Mouse (Mus musculus) lung, embryonic 14.5 days (tissue): ENCODE results near the gene Pdcd11. TPM values are rescaled to one million over a fixed set of nuclear protein-coding genes. Genes with fewer than 3 reads are reported as not detected.
A peak's percentile ranks its signal among the peaks of the same experiment; 100 is the strongest.

Experiments used
- ATAC-seq: fragments of 200-750 bp; cut with Nextera tagmentation; 2 replicates; pipeline ENCODE4 v1.8.0; 2017; ENCODE audit warnings: mild to moderate bottlenecking, moderate TSS enrichment, moderate library complexity; ENCODE audit not compliant: insufficient read depth
- DNase-seq: peaks from one replicate; pipeline ENCODE4 v3.0.0-alpha.2; 2015
- H3K27ac ChIP-seq: fragments of 300-500 bp; sonication (generic); 2 replicates; pipeline ENCODE4 v1.5.1; 2014; ENCODE audit warnings: low read depth, mild to moderate bottlenecking, moderate library complexity
- H3K27me3 ChIP-seq: fragments of 300-500 bp; sonication (generic); 2 replicates; pipeline ENCODE4 v1.6.1; 2014; ENCODE audit warnings: low read length, control low read depth; ENCODE audit not compliant: insufficient read depth
- H3K36me3 ChIP-seq: fragments of 300-500 bp; sonication (generic); 2 replicates; pipeline ENCODE4 v1.6.1; 2014; ENCODE audit warnings: control low read depth; ENCODE audit not compliant: insufficient read depth
- H3K4me1 ChIP-seq: fragments of 300-500 bp; sonication (generic); 2 replicates; pipeline ENCODE4 v1.6.1; 2014; ENCODE audit warnings: antibody characterized with exemption, control low read depth; ENCODE audit not compliant: insufficient read depth
- H3K4me2 ChIP-seq: fragments of 300-500 bp; sonication (generic); 2 replicates; pipeline ENCODE4 v1.6.1; 2014; ENCODE audit warnings: mild to moderate bottlenecking
- H3K4me3 ChIP-seq: fragments of 300-500 bp; sonication (generic); 2 replicates; pipeline ENCODE4 v1.5.1; 2014; ENCODE audit warnings: low read depth, low read length
- H3K9ac ChIP-seq: fragments of 300-500 bp; sonication (generic); 2 replicates; pipeline ENCODE4 v1.6.1; 2014
- H3K9me3 ChIP-seq: fragments of 300-500 bp; sonication (generic); 2 replicates; pipeline ENCODE4 v1.6.1; 2016; ENCODE audit warnings: low read depth, low read length, control low read depth
- CTCF ChIP-seq: IDR thresholded peaks from 2 replicates; pipeline ENCODE4 v1.5.1; 2016; ENCODE audit warnings: antibody characterized with exemption, low read depth
- WGBS: fragments of 180-500 bp; shearing (Covaris S2); extraction: QIAGEN DNeasy Blood & Tissue Kit; methylation state at CpG from one replicate; pipeline ENCODE4 v1.1.7; 2014; 5-methylcytosine and 5-hydroxymethylcytosine counted together
- polyA plus RNA-seq: library from polyadenylated mRNA; unstranded; fragments of >200 nt; fragmentation: Nextera tagmentation; extraction: Ambion mirVana; gene quantifications from 2 replicates; pipeline ENCODE4 v1.2.1, GENCODE M21; 2014

Pdcd11 gene
- polyA plus RNA-seq, 1 experiment from 2014 or later: 13.3 TPM

DNA sequence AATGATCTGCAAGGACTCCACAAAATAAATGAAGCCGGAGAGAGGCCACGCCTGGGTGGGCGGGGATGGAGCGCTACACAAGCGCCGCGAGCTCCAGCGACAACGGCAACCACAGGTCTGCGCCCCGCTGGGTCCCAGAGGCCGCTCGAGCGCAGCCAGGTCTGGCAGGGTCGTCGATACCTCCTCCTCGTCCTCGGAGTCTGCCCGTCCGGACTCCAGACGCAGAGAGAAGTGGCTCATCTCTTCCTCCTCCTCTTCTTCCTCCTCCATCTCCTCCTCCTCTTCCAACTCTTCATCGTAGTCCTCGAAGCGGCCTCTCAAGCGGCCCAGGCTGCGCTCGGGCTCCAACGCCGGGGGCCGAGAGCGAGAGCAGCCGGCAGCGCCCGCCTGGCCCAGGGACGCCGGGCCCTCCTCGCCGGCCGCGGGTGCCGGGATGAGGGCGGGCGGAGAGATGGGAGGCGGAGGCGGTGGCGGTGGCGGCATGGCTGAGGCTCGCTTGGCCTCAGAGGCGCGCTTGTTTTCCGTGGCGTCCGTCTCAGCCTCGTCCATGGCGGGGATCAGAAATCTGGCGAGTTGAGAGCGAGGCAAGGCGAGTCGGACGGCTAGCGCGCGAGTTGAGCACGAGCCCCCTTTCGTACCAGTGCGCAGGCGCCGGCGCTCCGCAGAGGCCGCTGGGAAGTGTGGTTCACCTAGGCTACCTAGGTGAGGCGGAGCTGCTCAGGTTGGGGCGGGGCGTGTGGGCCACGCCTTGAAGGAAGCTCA, 40.1 kb upstream of the Pdcd11 start, which contains the start of gene Pcgf6:
Pcgf6 (minus strand) TSS at position 636 of the 762 bp plus-strand sequence.
- ATAC-seq: peak; percentile 88
- H3K4me2 ChIP-seq: peak within 1 kb of the TSS; percentile 86

DNA sequence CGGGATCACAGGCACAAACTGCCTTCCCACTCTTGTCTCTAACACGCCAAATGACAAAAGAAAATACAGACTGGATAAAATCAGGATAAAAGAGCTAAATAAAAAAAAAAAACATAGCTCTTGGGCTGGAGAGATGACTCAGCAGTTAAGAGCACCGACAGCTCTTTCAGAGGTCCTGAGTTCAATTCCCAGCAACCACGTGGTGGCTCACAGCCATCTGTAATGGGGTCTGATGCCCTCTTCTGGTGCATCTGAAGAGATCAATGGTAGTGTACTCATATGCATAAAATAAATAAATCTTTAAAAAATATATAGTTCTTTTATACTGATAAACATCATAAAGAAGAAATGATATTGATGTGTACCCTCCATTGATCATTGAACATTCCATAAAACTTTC, 37.6 kb upstream of the Pdcd11 start:
- ATAC-seq: no peak
- Histone ChIP-seq H3K27ac (no peak overlapping the region), H3K4me2 (no peak overlapping the region), H3K36me3 (0 out of 2 replicates have a peak, but pooled peaks cover 4% of the 10 kb centered on the region), H3K9me3 (no peaks in the 10 kb centered on the region), H3K27me3 (no peaks in the 10 kb centered on the region), H3K4me3 (no peak overlapping the region), H3K9ac (no peak overlapping the region), H3K4me1 (peaks cover 6% of the 10 kb centered on the region; the same call in 1 of the 2 replicates)
- no peak for TF ChIP-seq CTCF
- no peak for DNase-seq
- 74% methylated on average over 4 of the region's 4 CpGs for WGBS

More for the DNA sequence above, 40.1 kb upstream of the Pdcd11 start, which contains the start of gene Pcgf6:
- TF ChIP-seq CTCF: no peak
- WGBS: under 1% methylated on average over 75 of the region's 75 CpGs
- DNase-seq: peak; percentile 85
- Histone ChIP-seq H3K9me3 (no peaks in the 10 kb centered on the region), H3K27ac (peak within 1 kb of the TSS; percentile 90), H3K36me3 (peaks cover 24% of the 10 kb centered on the region), H3K9ac (peak within 1 kb of the TSS; percentile 82), H3K4me3 (peak within 1 kb of the TSS; percentile 86), H3K4me1 (peaks cover 6% of the 10 kb centered on the region; the same call in 1 of the 2 replicates), H3K27me3 (no peaks in the 10 kb centered on the region)

DNA sequence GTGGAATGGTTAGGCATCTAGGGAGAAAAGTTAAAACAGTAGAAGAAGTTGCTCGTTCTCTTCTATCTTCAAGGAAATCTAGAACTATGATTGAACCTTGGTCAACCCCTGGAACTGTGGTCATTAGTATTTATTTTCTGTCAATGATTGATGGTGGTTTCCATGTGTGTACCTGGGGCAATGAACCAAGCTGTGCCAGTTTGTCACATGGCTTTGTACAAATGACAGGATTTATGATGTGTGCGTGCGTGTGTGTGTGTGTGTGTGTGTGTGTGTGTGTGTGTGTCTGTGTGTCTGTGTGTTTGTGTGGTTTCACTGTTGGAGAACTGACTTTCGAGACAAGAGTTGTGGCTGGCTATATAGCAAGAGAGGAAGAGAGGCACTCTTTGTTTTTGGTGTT, 37.1 kb upstream of the Pdcd11 start:
- WGBS: 81% methylated on average over 4 of the region's 4 CpGs
- no peaks in the 10 kb centered on the region for H3K27me3 ChIP-seq
- no peak for ATAC-seq
- H3K9ac ChIP-seq: no peak overlapping the region
- TF ChIP-seq CTCF: no peak
- no peak overlapping the region for H3K4me3 ChIP-seq
- H3K4me1 ChIP-seq: peaks cover 6% of the 10 kb centered on the region; the same call in 1 of the 2 replicates
- no peak for DNase-seq
- no peak overlapping the region for H3K4me2 ChIP-seq
- no peaks in the 10 kb centered on the region for H3K36me3 ChIP-seq
- H3K27ac ChIP-seq: no peak overlapping the region
- no peaks in the 10 kb centered on the region for H3K9me3 ChIP-seq

DNA sequence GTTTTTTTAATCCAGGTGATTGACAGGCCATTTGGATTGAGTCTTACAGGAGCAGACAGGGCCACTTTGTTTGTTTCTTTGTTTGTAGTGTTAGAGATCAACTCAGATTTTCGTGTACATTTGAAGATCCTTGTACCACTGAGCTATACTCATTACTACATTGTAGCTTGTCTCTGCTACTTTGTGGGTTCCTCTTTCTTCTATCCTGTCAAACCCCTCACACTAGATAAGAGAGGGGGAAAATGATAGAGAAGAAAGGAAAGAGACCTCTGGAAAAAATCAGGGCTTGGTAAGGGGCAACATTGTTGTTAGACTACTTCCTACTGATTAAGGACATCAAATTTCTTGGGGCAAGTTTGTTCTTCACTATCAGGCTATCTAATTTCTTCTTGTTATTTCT, 32.9 kb upstream of the Pdcd11 start:
- TF ChIP-seq CTCF: no peak
- H3K4me2 ChIP-seq: no peak overlapping the region
- H3K9ac ChIP-seq: no peak overlapping the region
- H3K4me3 ChIP-seq: no peak overlapping the region
- H3K27ac ChIP-seq: no peak overlapping the region
- H3K4me1 ChIP-seq: no peaks in the 10 kb centered on the region
- H3K27me3 ChIP-seq: no peaks in the 10 kb centered on the region
- no peaks in the 10 kb centered on the region for H3K9me3 ChIP-seq
- no peak for ATAC-seq
- 52% methylated on average over 1 of the region's 1 CpGs for WGBS
- no peak for DNase-seq
- H3K36me3 ChIP-seq: no peaks in the 10 kb centered on the region

DNA sequence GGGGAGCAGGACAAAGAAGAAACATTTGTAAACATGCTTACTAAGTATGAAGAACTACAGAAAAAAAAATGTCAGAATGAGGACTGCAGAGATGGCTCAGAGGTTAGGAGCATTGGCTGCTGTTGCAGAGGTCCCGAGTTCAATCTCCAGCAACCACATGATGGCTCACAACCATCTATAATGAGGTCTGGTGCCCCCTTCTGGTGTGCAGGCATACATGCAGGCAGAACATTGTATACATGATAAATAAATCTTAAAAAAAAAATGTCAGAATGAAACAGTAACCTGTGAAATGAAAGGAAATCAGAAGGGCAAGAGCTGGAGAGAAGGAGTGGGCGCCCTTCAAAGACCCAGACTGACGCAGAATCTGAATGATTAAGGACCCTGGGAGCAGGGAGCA, 24.7 kb upstream of the Pdcd11 start:
- no peak overlapping the region for H3K27ac ChIP-seq
- no peaks in the 10 kb centered on the region for H3K27me3 ChIP-seq
- no peak overlapping the region for H3K9ac ChIP-seq
- WGBS: 85% methylated on average over 3 of the region's 3 CpGs
- ATAC-seq: no peak
- peak; percentile 35 for TF ChIP-seq CTCF
- H3K9me3 ChIP-seq: no peaks in the 10 kb centered on the region
- no peak overlapping the region for H3K4me2 ChIP-seq
- peaks cover 3% of the 10 kb centered on the region; the same call in 1 of the 2 replicates for H3K4me1 ChIP-seq
- no peak overlapping the region for H3K4me3 ChIP-seq
- no peak for DNase-seq
- peaks cover 2% of the 10 kb centered on the region; the same call in 1 of the 2 replicates for H3K36me3 ChIP-seq

DNA sequence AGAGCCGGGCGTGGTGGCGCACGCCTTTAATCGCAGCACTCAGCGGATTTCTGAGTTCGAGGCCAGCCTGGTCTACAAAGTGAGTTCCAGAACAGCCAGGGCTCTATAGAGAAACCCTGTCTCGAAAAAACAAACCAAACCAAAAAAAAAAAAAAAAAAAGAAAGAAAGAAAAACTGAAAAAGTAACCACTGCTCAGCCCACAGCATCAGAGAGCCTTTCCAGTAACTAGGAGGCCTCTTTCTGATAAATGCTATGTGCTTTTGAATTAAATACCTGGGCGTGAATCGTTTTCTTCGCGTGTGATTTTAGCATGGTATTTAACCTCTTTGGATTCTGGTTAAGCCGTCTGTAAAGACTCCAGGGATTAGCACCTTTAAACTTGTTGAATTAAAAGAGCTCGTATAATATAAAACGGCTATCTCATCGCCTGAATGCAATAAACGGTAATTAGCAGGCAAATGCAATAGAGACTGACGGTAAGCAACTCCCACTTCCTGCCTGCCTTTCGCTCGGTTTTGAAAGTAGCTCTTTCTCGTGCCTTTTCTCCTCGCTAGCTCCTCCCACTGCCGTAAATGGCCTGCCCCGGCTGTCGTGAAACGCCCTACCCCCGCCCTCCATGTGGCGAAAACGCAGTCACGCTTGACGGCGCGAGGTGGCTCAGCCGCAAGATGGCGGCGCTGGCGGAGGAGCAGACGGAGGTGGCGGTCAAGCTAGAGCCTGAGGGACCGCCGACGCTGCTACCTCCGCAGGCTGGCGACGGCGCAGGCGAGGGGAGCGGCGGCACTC, 23.3 kb upstream of the Pdcd11 start, which contains the start of gene Taf5:
Taf5 (plus strand) TSS at position 651 of the 787 bp plus-strand sequence.
- Histone ChIP-seq H3K27ac (peak within 1 kb of the TSS; percentile 88), H3K4me1 (peaks cover 3% of the 10 kb centered on the region; the same call in 1 of the 2 replicates), H3K36me3 (peaks cover 16% of the 10 kb centered on the region), H3K9ac (peak within 1 kb of the TSS; percentile 88), H3K9me3 (no peaks in the 10 kb centered on the region), H3K4me2 (peak within 1 kb of the TSS; percentile 80), H3K27me3 (no peaks in the 10 kb centered on the region), H3K4me3 (peak within 1 kb of the TSS; percentile 99)
- TF ChIP-seq CTCF: peak; percentile 23; the same call in 1 of the 2 replicates
- peak; percentile 99 for DNase-seq
- peak; percentile 79 for ATAC-seq
- WGBS: 8% methylated on average over 49 of the region's 49 CpGs
